Mouse (Mus musculus) forebrain, embryonic 10.5 days (tissue): ENCODE data around the gene Elmo1. TPM values are rescaled to one million over a fixed set of nuclear protein-coding genes. Genes with fewer than 3 reads are reported as not detected.

Experiments used
- DNase-seq: peaks from one replicate; pipeline ENCODE4 v3.0.0-alpha.2; 2017; ENCODE audit warnings: low spot score; ENCODE audit errors: extremely low spot score
- H3K27ac ChIP-seq: fragments of 300-500 bp; sonication (generic); 2 replicates; pipeline ENCODE4 v1.5.1; 2016; ENCODE audit warnings: mild to moderate bottlenecking
- H3K27me3 ChIP-seq: fragments of 300-500 bp; sonication (generic); 2 replicates; pipeline ENCODE4 v1.6.1; 2016; ENCODE audit warnings: mild to moderate bottlenecking; ENCODE audit not compliant: poor library complexity, severe bottlenecking
- H3K36me3 ChIP-seq: fragments of 300-500 bp; sonication (generic); replicated peaks from 2 replicates; pipeline ENCODE4 v1.6.1; 2016; ENCODE audit warnings: mild to moderate bottlenecking, moderate library complexity
- H3K4me1 ChIP-seq: fragments of 300-500 bp; sonication (generic); 2 replicates; pipeline ENCODE4 v1.6.1; 2016
- H3K4me3 ChIP-seq: fragments of 300-500 bp; sonication (generic); 2 replicates; pipeline ENCODE4 v1.5.1; 2016; ENCODE audit warnings: mild to moderate bottlenecking, moderate library complexity
- H3K9me3 ChIP-seq: fragments of 300-500 bp; sonication (generic); 2 replicates; pipeline ENCODE4 v1.6.1; 2016; ENCODE audit warnings: mild to moderate bottlenecking, moderate library complexity
- WGBS: fragments of 180-500 bp; shearing (Covaris S2); methylation state at CpG from one replicate; pipeline ENCODE4 v1.1.7; 2016; 5-methylcytosine and 5-hydroxymethylcytosine counted together
- polyA plus RNA-seq: library from polyadenylated mRNA; unstranded; fragments of >200 nt; fragmentation: Nextera tagmentation; extraction: Ambion mirVana; gene quantifications from 2 replicates; pipeline ENCODE4 v1.2.1, GENCODE M21; 2016

The Elmo1 gene
- polyA plus RNA-seq, 1 experiment from 2014 or later: 8.9 TPM

GRCm38 (mm10) chr13:20316139-20316538, 225.7 kb downstream of the Elmo1 start:
- H3K9me3 ChIP-seq: no peaks in the 10 kb centered on the region
- peaks cover 5% of the 10 kb centered on the region for H3K4me1 ChIP-seq
- no peaks in the 10 kb centered on the region for H3K36me3 ChIP-seq
- H3K4me3 ChIP-seq: no peak overlapping the region
- no peak overlapping the region for H3K27ac ChIP-seq
- no peak for DNase-seq
- WGBS: 90% methylated on average over 11 of the region's 11 CpGs
- no peaks in the 10 kb centered on the region for H3K27me3 ChIP-seq

DNA sequence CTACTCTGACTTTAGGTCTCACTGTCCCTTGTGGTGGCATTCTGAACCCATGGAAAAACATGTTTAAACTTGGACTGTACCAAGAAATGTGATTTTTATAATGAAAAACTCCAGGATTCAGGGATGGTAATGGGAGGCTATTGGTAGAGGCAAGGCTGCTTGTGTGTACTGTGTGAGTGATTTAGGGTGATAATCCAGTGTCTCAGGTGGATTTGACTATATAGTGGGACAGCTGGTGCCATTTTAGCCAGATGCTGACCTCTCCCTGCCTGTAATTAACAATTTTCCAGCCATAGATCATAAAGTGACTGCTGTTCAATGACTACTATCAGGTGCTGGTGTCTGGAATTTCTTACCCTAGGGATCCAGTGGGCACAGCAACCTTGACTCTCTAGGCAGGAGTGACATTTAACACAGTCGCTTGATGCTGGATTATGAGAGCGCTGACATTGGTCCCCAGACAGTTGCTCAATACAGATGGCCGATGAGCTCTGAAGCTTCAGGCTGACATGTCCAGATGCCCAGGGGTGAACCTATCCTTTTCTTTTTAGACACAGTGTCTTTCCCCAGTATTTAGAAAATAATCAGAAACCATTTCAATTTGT, 228.3 kb downstream of the Elmo1 start:
- WGBS: 87% methylated on average over 3 of the region's 3 CpGs
- Histone ChIP-seq H3K36me3 (no peaks in the 10 kb centered on the region), H3K4me3 (no peak overlapping the region), H3K27me3 (no peaks in the 10 kb centered on the region), H3K4me1 (peaks cover 5% of the 10 kb centered on the region), H3K27ac (no peak overlapping the region), H3K9me3 (no peaks in the 10 kb centered on the region)
- DNase-seq: no peak

DNA sequence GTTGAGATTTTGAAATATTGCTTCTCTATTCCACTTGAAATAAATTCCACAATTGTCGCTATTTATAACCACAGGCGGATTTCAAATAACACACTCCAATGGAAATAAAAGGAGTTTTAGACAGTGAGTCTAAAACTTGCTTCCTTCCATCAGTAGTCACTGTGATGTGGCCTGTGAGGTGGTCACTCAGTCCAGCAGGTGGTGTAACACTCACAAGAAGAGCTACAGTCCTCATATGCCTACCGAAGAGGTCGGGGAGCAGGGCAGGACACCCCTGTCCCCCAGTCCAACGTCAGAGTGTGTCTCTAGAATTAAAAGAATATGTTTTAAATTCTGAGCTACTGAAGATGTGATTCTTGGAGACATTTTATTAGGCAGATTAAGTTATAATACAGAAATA, 229.8 kb downstream of the Elmo1 start:
- Histone ChIP-seq H3K4me3 (no peak overlapping the region), H3K27ac (no peak overlapping the region), H3K27me3 (no peaks in the 10 kb centered on the region), H3K36me3 (no peaks in the 10 kb centered on the region), H3K9me3 (no peaks in the 10 kb centered on the region), H3K4me1 (peaks cover 1% of the 10 kb centered on the region)
- WGBS: 88% methylated on average over 5 of the region's 5 CpGs
- DNase-seq: no peak

- Histone ChIP-seq H3K27ac (no peak overlapping the region), H3K9me3 (no peaks in the 10 kb centered on the region), H3K27me3 (no peaks in the 10 kb centered on the region), H3K4me1 (no peaks in the 10 kb centered on the region), H3K4me3 (no peak overlapping the region), H3K36me3 (no peaks in the 10 kb centered on the region)
- WGBS: 91% methylated on average over 4 of the region's 4 CpGs
- DNase-seq: no peak
These were observed 233.1 kb downstream of the Elmo1 start for GRCm38 (mm10) chr13:20323478-20323877.

GRCm38 (mm10) chr13:20327064-20327463, 236.7 kb downstream of the Elmo1 start:
- no peak overlapping the region for H3K27ac ChIP-seq
- 87% methylated on average over 4 of the region's 4 CpGs for WGBS
- no peaks in the 10 kb centered on the region for H3K4me1 ChIP-seq
- H3K4me3 ChIP-seq: no peak overlapping the region
- no peaks in the 10 kb centered on the region for H3K36me3 ChIP-seq
- no peaks in the 10 kb centered on the region for H3K27me3 ChIP-seq
- DNase-seq: no peak
- H3K9me3 ChIP-seq: no peaks in the 10 kb centered on the region

- 63% methylated on average over 3 of the region's 3 CpGs for WGBS
- no peak for DNase-seq
These were observed 237.6 kb downstream of the Elmo1 start for GRCm38 (mm10) chr13:20327975-20328374.

GRCm38 (mm10) chr13:20328672-20329071, 238.3 kb downstream of the Elmo1 start:
- Histone ChIP-seq H3K9me3 (no peaks in the 10 kb centered on the region), H3K27me3 (no peaks in the 10 kb centered on the region), H3K4me1 (no peaks in the 10 kb centered on the region), H3K27ac (no peak overlapping the region), H3K4me3 (no peak overlapping the region), H3K36me3 (no peaks in the 10 kb centered on the region)
- WGBS: 95% methylated on average over 1 of the region's 1 CpGs
- no peak for DNase-seq

More at GRCm38 (mm10) chr13:20327975-20328374, 237.6 kb downstream of the Elmo1 start:
- Histone ChIP-seq H3K9me3 (no peaks in the 10 kb centered on the region), H3K27ac (no peak overlapping the region), H3K27me3 (no peaks in the 10 kb centered on the region), H3K4me3 (no peak overlapping the region), H3K36me3 (no peaks in the 10 kb centered on the region), H3K4me1 (no peaks in the 10 kb centered on the region)

GRCm38 (mm10) chr13:20330954-20331353, 240.6 kb downstream of the Elmo1 start:
- DNase-seq: no peak
- H3K36me3 ChIP-seq: no peaks in the 10 kb centered on the region
- no peaks in the 10 kb centered on the region for H3K9me3 ChIP-seq
- H3K4me3 ChIP-seq: no peak overlapping the region
- H3K27me3 ChIP-seq: no peaks in the 10 kb centered on the region
- no peak overlapping the region for H3K27ac ChIP-seq
- 90% methylated on average over 7 of the region's 7 CpGs for WGBS
- no peaks in the 10 kb centered on the region for H3K4me1 ChIP-seq

- 89% methylated on average over 4 of the region's 4 CpGs for WGBS
- no peak for DNase-seq
These were observed 244.9 kb downstream of the Elmo1 start for GRCm38 (mm10) chr13:20335051-20335888.

GRCm38 (mm10) chr13:20335889-20336497, 245.6 kb downstream of the Elmo1 start:
- no peaks in the 10 kb centered on the region for H3K36me3 ChIP-seq
- no peak for DNase-seq
- H3K9me3 ChIP-seq: no peaks in the 10 kb centered on the region
- H3K4me3 ChIP-seq: no peak overlapping the region
- no peaks in the 10 kb centered on the region for H3K4me1 ChIP-seq
- no peak overlapping the region for H3K27ac ChIP-seq
- 89% methylated on average over 7 of the region's 7 CpGs for WGBS
- no peaks in the 10 kb centered on the region for H3K27me3 ChIP-seq

More at GRCm38 (mm10) chr13:20335051-20335888, 244.9 kb downstream of the Elmo1 start:
- Histone ChIP-seq H3K27me3 (no peaks in the 10 kb centered on the region), H3K36me3 (no peaks in the 10 kb centered on the region), H3K4me1 (no peaks in the 10 kb centered on the region), H3K4me3 (no peak overlapping the region), H3K9me3 (no peaks in the 10 kb centered on the region), H3K27ac (no peak overlapping the region)

DNA sequence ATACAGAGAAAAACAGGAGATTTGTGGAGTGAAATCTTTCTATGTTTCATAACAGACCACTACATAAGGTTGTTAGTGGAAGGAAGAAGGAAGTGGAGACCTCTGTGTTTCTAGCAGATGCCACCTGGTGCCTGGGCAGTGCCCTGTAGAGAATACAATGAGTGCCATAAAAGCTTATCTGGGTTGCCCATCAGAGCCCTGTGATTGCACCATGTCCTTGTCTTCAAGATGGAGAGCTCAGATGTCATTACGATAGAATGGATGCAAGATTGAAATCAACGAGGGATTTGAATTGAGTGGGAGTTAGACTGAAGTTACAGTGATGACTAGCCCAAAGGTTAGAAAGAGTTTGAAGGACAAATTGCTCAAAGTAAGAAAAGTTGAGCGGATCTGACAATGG, 252.5 kb downstream of the Elmo1 start:
- H3K27me3 ChIP-seq: no peaks in the 10 kb centered on the region
- DNase-seq: no peak
- H3K4me3 ChIP-seq: no peak overlapping the region
- no peak overlapping the region for H3K27ac ChIP-seq
- H3K4me1 ChIP-seq: no peaks in the 10 kb centered on the region
- WGBS: 92% methylated on average over 3 of the region's 3 CpGs
- H3K9me3 ChIP-seq: no peaks in the 10 kb centered on the region
- no peaks in the 10 kb centered on the region for H3K36me3 ChIP-seq

GRCm38 (mm10) chr13:20349754-20350153, 259.4 kb downstream of the Elmo1 start:
- Histone ChIP-seq H3K9me3 (no peaks in the 10 kb centered on the region), H3K27ac (no peak overlapping the region), H3K4me3 (no peak overlapping the region), H3K36me3 (no peaks in the 10 kb centered on the region), H3K4me1 (peaks cover 11% of the 10 kb centered on the region), H3K27me3 (no peaks in the 10 kb centered on the region)
- WGBS: 90% methylated on average over 1 of the region's 1 CpGs
- DNase-seq: no peak

- Histone ChIP-seq H3K9me3 (no peaks in the 10 kb centered on the region), H3K36me3 (no peaks in the 10 kb centered on the region), H3K4me3 (no peak overlapping the region), H3K27ac (no peak overlapping the region), H3K4me1 (peaks cover 18% of the 10 kb centered on the region), H3K27me3 (no peaks in the 10 kb centered on the region)
- 98% methylated on average over 2 of the region's 2 CpGs for WGBS
- DNase-seq: no peak
These were observed 262.2 kb downstream of the Elmo1 start for GRCm38 (mm10) chr13:20352631-20353030.
